Mouse (Mus musculus): ENCODE data around the gene Galnt6. TPM values are rescaled to one million over a fixed set of nuclear protein-coding genes. Genes with fewer than 3 reads are reported as not detected.
A peak's percentile ranks its signal among the peaks of the same experiment; 100 is the strongest.

Galnt6 gene
- polyA plus RNA-seq, 2 experiments = 0.47 to 0.84 TPM

- ATAC-seq (ENCODE audit: insufficient read depth) (peak; percentile 96), DNase-seq (ENCODE audit: low read depth in 3 of 3, low spot score in 3 of 3) (peak; percentile 90 to 92 (median 91))
- H3K36me3 ChIP-seq (replicated peaks; ENCODE audit: control insufficient read depth, insufficient read depth, low read depth) = no peaks in the 10 kb centered on the region
- H3K27ac ChIP-seq = peak overlapping the region; percentile 88
- no peaks in the 10 kb centered on the region for H3K27me3 ChIP-seq (ENCODE audit: control insufficient read depth, insufficient read depth, low read length)
- peak overlapping the region; percentile 97 for H3K4me2 ChIP-seq (ENCODE audit: low read depth)
- TF ChIP-seq EP300 (IDR thresholded peaks at IDR 0.05; ENCODE audit: low read depth) = peak; percentile 43; the same call in 1 of the 2 replicates
- no peak for TF ChIP-seq CTCF (IDR thresholded peaks at IDR 0.05; ENCODE audit: low read depth)
- WGBS (ENCODE audit: insufficient replicate concordance) = 2% methylated on average over 27 of the region's 27 CpGs
- peaks cover 37 to 38% of the 10 kb centered on the region in 2 experiments for H3K4me1 ChIP-seq (replicated peaks; ENCODE audit: control insufficient read depth in 2 of 2, insufficient read depth in 2 of 2, low read length in 1 of 2)
- no peaks in the 10 kb centered on the region for H3K9me3 ChIP-seq (ENCODE audit: control insufficient read depth, low read length)
- H3K9ac ChIP-seq (replicated peaks) = peak overlapping the region; percentile 60
- peak overlapping the region; percentile 56 to 80 for H3K4me3 ChIP-seq (ENCODE audit: insufficient read depth in 1 of 2, low read depth in 2 of 2, low read length in 2 of 2)
Observed at GRCm38 (mm10) chr15:100747121-100747963, 18.2 kb upstream of the Galnt6 start.

DNA sequence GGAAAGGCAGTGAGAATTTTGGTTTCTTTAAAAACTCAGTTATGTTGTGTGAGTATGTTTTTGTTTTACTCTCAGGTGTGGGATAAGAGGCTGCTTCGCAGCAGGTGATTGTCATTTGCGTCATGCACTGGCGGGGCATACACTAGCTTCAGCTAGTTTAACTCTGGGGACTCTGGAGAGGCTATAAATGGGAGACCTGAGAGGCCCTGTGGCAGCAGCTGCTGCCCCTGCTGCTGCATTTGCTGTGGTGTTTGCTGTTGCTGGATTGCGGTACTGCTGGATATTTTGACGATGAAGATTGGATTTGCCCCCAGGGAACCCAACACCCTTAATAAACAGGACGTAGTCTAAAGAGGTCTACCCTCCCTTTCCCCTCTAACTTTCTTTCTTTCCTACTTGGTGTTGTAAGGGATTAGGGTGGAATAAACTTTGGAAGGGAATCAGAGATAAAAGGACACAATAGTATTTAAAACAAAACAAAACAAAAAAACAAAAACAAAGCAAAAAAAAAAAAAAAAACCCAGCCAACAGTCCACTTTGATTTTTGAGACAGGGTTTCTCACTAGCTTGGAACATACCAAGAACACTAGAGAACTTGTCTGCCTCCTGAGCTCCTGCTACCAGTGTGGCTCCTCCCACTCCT is 17.4 kb upstream of the Galnt6 start:
- H3K4me2 ChIP-seq (ENCODE audit: low read depth) = peak overlapping the region; percentile 59
- 38% methylated on average over 6 of the region's 6 CpGs for WGBS (ENCODE audit: insufficient replicate concordance)
- H3K27ac ChIP-seq = peak overlapping the region; percentile 61
- no peak; the same call in 1 of the 2 replicates for TF ChIP-seq EP300 (IDR thresholded peaks at IDR 0.05; ENCODE audit: low read depth)
- TF ChIP-seq CTCF (IDR thresholded peaks at IDR 0.05; ENCODE audit: low read depth) = no peak
- no peaks in the 10 kb centered on the region for H3K9me3 ChIP-seq (ENCODE audit: control insufficient read depth, low read length)
- DNase-seq (ENCODE audit: low read depth in 3 of 3, low spot score in 3 of 3) (no peak), ATAC-seq (ENCODE audit: insufficient read depth) (peak; percentile 24; the same call in 1 of the 2 replicates)
- H3K9ac ChIP-seq (replicated peaks) = peak overlapping the region; percentile 23; the same call in 1 of the 2 replicates
- H3K36me3 ChIP-seq (replicated peaks; ENCODE audit: control insufficient read depth, insufficient read depth, low read depth) = no peaks in the 10 kb centered on the region
- no peaks in the 10 kb centered on the region for H3K27me3 ChIP-seq (ENCODE audit: control insufficient read depth, insufficient read depth, low read length)
- peaks cover 37 to 38% of the 10 kb centered on the region in 2 experiments for H3K4me1 ChIP-seq (replicated peaks; ENCODE audit: control insufficient read depth in 2 of 2, insufficient read depth in 2 of 2, low read length in 1 of 2)
- H3K4me3 ChIP-seq (ENCODE audit: insufficient read depth in 1 of 2, low read depth in 2 of 2, low read length in 2 of 2) = no peak overlapping the region

GRCm38 (mm10) chr15:100743238-100743637 is 14.1 kb upstream of the Galnt6 start:
- ATAC-seq (ENCODE audit: insufficient read depth) (no peak), DNase-seq (ENCODE audit: low read depth in 3 of 3, low spot score in 3 of 3) (no peak)
- Histone ChIP-seq H3K4me3 (ENCODE audit: insufficient read depth in 1 of 2, low read depth in 2 of 2, low read length in 2 of 2) (no peak overlapping the region), H3K9me3 (ENCODE audit: control insufficient read depth, low read length) (no peaks in the 10 kb centered on the region), H3K27ac (no peak overlapping the region), H3K4me2 (ENCODE audit: low read depth) (no peak overlapping the region), H3K9ac (replicated peaks) (no peak overlapping the region), H3K4me1 (replicated peaks; ENCODE audit: control insufficient read depth in 2 of 2, insufficient read depth in 2 of 2, low read length in 1 of 2) (peaks cover 25 to 32% of the 10 kb centered on the region in 2 experiments), H3K36me3 (replicated peaks; ENCODE audit: control insufficient read depth, insufficient read depth, low read depth) (no peaks in the 10 kb centered on the region), H3K27me3 (ENCODE audit: control insufficient read depth, insufficient read depth, low read length) (no peaks in the 10 kb centered on the region)
- 78% methylated on average over 6 of the region's 6 CpGs for WGBS (ENCODE audit: insufficient replicate concordance)
- TF ChIP-seq CTCF (IDR thresholded peaks at IDR 0.05; ENCODE audit: low read depth) = no peak
- no peak for TF ChIP-seq EP300 (IDR thresholded peaks at IDR 0.05; ENCODE audit: low read depth)

DNA sequence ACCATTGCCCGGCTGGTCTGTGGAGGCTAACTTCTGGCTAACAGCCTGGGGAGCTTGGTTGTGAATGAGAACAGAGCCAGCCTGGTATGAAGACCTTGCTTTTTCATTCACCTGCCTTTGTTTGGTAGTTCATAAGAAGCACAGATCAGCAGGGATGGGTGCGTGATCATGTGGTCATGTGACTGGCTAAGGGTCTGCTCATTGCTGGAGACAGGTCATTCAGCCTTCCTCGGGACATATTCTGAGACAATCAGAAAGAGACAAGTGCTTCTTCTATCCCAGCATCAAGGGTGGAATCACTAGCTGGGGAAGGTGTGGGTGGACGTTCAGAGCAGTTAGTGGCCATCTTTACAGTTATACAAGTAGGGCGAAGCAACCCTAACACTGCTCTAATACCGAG is 10.3 kb upstream of the Galnt6 start:
- H3K27ac ChIP-seq = no peak overlapping the region
- no peaks in the 10 kb centered on the region for H3K36me3 ChIP-seq (replicated peaks; ENCODE audit: control insufficient read depth, insufficient read depth, low read depth)
- no peaks in the 10 kb centered on the region for H3K9me3 ChIP-seq (ENCODE audit: control insufficient read depth, low read length)
- no peak overlapping the region for H3K9ac ChIP-seq (replicated peaks)
- H3K27me3 ChIP-seq (ENCODE audit: control insufficient read depth, insufficient read depth, low read length) = no peaks in the 10 kb centered on the region
- WGBS (ENCODE audit: insufficient replicate concordance) = 76% methylated on average over 6 of the region's 6 CpGs
- H3K4me2 ChIP-seq (ENCODE audit: low read depth) = no peak overlapping the region
- H3K4me3 ChIP-seq (ENCODE audit: insufficient read depth in 1 of 2, low read depth in 2 of 2, low read length in 2 of 2) = no peak overlapping the region
- no peak for TF ChIP-seq EP300 (IDR thresholded peaks at IDR 0.05; ENCODE audit: low read depth)
- TF ChIP-seq CTCF (IDR thresholded peaks at IDR 0.05; ENCODE audit: low read depth) = no peak
- H3K4me1 ChIP-seq (replicated peaks; ENCODE audit: control insufficient read depth in 2 of 2, insufficient read depth in 2 of 2, low read length in 1 of 2) = peaks cover 25 to 33% of the 10 kb centered on the region in 2 experiments
- DNase-seq (ENCODE audit: low read depth in 3 of 3, low spot score in 3 of 3) = no peak
- no peak for ATAC-seq (ENCODE audit: insufficient read depth)

DNA sequence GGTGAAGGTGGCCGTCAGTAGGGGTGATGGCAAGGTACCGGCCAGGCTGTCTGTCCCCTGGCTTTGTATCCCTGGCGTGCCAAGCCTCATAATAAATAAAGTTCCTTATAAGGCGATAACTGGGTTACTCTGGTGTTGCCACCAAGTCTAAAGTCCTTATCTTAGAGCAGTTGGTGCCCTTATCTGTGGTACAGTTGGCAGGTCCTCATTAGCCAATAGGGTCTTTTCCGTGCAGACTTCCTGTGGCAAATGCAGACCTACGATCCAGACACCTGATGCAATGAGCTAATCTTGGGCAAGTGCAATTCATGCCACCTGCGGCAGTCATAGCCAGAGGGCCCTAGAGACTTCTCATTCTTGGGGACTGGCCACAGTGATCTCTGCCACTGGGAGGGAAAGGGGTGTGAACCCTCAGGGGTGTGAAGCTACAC is 9.2 kb upstream of the Galnt6 start:
- peak; percentile 90 for TF ChIP-seq EP300 (IDR thresholded peaks at IDR 0.05; ENCODE audit: low read depth)
- TF ChIP-seq CTCF (IDR thresholded peaks at IDR 0.05; ENCODE audit: low read depth) = peak; percentile 39
- ATAC-seq (ENCODE audit: insufficient read depth) = peak; percentile 91
- Histone ChIP-seq H3K4me2 (ENCODE audit: low read depth) (peak overlapping the region; percentile 58), H3K27ac (peak overlapping the region; percentile 76), H3K4me3 (ENCODE audit: insufficient read depth in 1 of 2, low read depth in 2 of 2, low read length in 2 of 2) (0 out of 4 replicates have a peak overlapping the region, but pooled peaks of 1 of the 2 experiments have one; percentile 1), H3K36me3 (replicated peaks; ENCODE audit: control insufficient read depth, insufficient read depth, low read depth) (no peaks in the 10 kb centered on the region), H3K27me3 (ENCODE audit: control insufficient read depth, insufficient read depth, low read length) (no peaks in the 10 kb centered on the region), H3K9me3 (ENCODE audit: control insufficient read depth, low read length) (no peaks in the 10 kb centered on the region), H3K4me1 (replicated peaks; ENCODE audit: control insufficient read depth in 2 of 2, insufficient read depth in 2 of 2, low read length in 1 of 2) (peaks cover 25 to 35% of the 10 kb centered on the region in 2 experiments), H3K9ac (replicated peaks) (peak overlapping the region; percentile 58)
- peak; percentile 70 to 78 (median 71) for DNase-seq (ENCODE audit: low read depth in 3 of 3, low spot score in 3 of 3)
- 11% methylated on average over 7 of the region's 7 CpGs for WGBS (ENCODE audit: insufficient replicate concordance)
